Mouse (Mus musculus) liver, adult 2 months (tissue): ENCODE data around the gene Dlk2.

Experiments
- CTCF ChIP-seq: fragments of 200-500 bp; IDR thresholded peaks from 2 replicates; pipeline ENCODE4 v1.5.1; 2011; ENCODE audit warnings: low read depth, low read length, control low read depth
- POLR2A ChIP-seq: fragments of 200-500 bp; IDR thresholded peaks from 2 replicates; pipeline ENCODE4 v1.6.1; 2011; ENCODE audit warnings: low read length, control low read depth; ENCODE audit not compliant: insufficient read depth; ENCODE audit errors: extremely low read depth

- TF ChIP-seq POLR2A = no peak
- TF ChIP-seq CTCF = peak; percentile 35
These were observed 46.0 kb upstream of the Dlk2 start for GRCm38 (mm10) chr17:46251174-46251573.
